Mouse (Mus musculus): ENCODE results near the gene Snrpd2. TPM values are rescaled to one million over a fixed set of nuclear protein-coding genes. Genes with fewer than 3 reads are reported as not detected.

Gene Snrpd2
- polyA plus RNA-seq, 2 experiments, result 143 to 151 TPM

DNA sequence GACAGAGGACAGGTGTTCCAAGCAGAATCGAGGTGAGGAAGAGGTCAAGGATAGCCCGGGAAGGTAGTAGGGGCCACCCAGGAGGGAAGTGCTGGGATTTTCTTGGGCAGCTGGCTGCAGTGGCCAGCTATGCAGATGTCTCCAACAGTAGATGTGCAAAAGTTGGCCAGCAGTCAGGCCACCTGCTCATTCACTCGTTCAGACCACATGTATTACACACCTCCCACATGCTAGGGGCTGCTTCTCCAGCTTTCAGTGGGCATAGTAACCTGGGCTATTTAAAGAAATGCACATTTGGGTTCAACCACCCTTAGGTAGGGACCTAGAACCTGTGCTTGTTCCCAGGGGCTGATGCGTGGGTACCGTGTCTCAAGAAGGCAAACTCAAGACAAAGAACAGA, 21.8 kb upstream of the Snrpd2 start:
- Histone ChIP-seq H3K4me3 (replicated peaks; ENCODE audit: low read length) (no peak overlapping the region), H3K4me1 (ENCODE audit: control insufficient read depth, insufficient read depth, low read length) (peaks cover 9% of the 10 kb centered on the region; the same call in 1 of the 2 replicates), H3K27ac (replicated peaks; ENCODE audit: low read depth, low read length) (no peak overlapping the region), H3K27me3 (ENCODE audit: control insufficient read depth, insufficient read depth, low read length) (no peaks in the 10 kb centered on the region), H3K36me3 (ENCODE audit: control insufficient read depth, insufficient read depth, low read length) (0 out of 2 replicates have a peak, but pooled peaks cover 6% of the 10 kb centered on the region), H3K9ac (ENCODE audit: low read depth, low read length, severe bottlenecking) (no peak overlapping the region), H3K4me2 (replicated peaks; ENCODE audit: low read depth, low read length, severe bottlenecking) (no peak overlapping the region), H3K9me3 (ENCODE audit: control insufficient read depth, low read length) (no peaks in the 10 kb centered on the region)
- WGBS, result 88% methylated on average over 5 of the region's 5 CpGs
- no peak for TF ChIP-seq POLR2A (IDR thresholded peaks at IDR 0.05; ENCODE audit: borderline replicate concordance, extremely low read depth, insufficient read depth, insufficient read length)
- DNase-seq (ENCODE audit: low spot score) (no peak), ATAC-seq (ENCODE audit: low FRiP score, low read depth) (no peak)

DNA sequence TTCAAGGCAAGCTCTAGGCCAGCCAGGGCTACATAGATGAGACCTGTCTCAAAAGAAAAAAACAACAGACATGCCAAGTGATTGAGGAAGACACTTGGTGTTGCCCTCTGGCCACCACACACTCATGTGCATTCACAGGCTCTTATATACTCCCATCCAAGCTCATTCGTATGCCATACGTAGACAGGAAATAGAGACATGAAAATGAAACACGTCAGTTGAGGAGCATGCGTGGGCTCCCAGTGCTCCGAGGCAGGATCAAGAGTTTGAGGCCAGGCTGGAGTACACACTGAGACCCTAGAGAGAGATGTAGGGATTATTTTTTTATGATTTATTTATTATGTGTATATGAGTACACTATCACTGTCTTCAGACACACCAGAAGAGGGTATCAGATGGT, 20.1 kb upstream of the Snrpd2 start:
- H3K4me1 ChIP-seq (ENCODE audit: control insufficient read depth, insufficient read depth, low read length), result peaks cover 9% of the 10 kb centered on the region; the same call in 1 of the 2 replicates
- no peak for DNase-seq (ENCODE audit: low spot score)
- no peaks in the 10 kb centered on the region for H3K9me3 ChIP-seq (ENCODE audit: control insufficient read depth, low read length)
- H3K4me2 ChIP-seq (replicated peaks; ENCODE audit: low read depth, low read length, severe bottlenecking), result no peak overlapping the region
- no peak for TF ChIP-seq POLR2A (IDR thresholded peaks at IDR 0.05; ENCODE audit: borderline replicate concordance, extremely low read depth, insufficient read depth, insufficient read length)
- H3K4me3 ChIP-seq (replicated peaks; ENCODE audit: low read length), result no peak overlapping the region
- 98% methylated on average over 5 of the region's 5 CpGs for WGBS
- 0 out of 2 replicates have a peak, but pooled peaks cover 6% of the 10 kb centered on the region for H3K36me3 ChIP-seq (ENCODE audit: control insufficient read depth, insufficient read depth, low read length)
- H3K27ac ChIP-seq (replicated peaks; ENCODE audit: low read depth, low read length), result no peak overlapping the region
- H3K9ac ChIP-seq (ENCODE audit: low read depth, low read length, severe bottlenecking), result no peak overlapping the region
- no peaks in the 10 kb centered on the region for H3K27me3 ChIP-seq (ENCODE audit: control insufficient read depth, insufficient read depth, low read length)
- ATAC-seq (ENCODE audit: low FRiP score, low read depth), result no peak

DNA sequence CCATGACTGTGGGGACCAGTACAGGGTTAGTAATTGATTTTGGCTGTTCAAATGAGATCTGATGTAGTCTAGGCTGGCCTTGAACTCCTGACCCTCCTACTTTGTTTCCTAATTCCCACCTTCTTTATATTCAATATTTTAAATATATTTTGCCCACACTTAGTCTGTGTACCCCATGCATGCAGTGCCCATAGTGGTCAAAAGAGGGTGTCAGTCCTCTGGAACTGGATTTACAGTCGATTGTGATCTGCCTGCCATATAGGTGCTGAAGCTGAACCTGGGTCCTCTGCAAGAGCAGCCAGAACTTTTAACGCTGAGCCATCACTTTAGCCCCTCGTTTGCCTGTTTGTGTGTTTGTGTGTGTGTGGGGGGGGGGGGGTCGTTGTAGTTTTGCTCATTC, 18.9 kb upstream of the Snrpd2 start:
- ATAC-seq (ENCODE audit: low FRiP score, low read depth), result no peak
- H3K4me2 ChIP-seq (replicated peaks; ENCODE audit: low read depth, low read length, severe bottlenecking), result peak overlapping the region; percentile 66
- peak overlapping the region; percentile 22 for H3K9ac ChIP-seq (ENCODE audit: low read depth, low read length, severe bottlenecking)
- 26% methylated on average over 4 of the region's 4 CpGs for WGBS
- TF ChIP-seq POLR2A (IDR thresholded peaks at IDR 0.05; ENCODE audit: borderline replicate concordance, extremely low read depth, insufficient read depth, insufficient read length), result no peak
- peaks cover 9% of the 10 kb centered on the region; the same call in 1 of the 2 replicates for H3K4me1 ChIP-seq (ENCODE audit: control insufficient read depth, insufficient read depth, low read length)
- H3K9me3 ChIP-seq (ENCODE audit: control insufficient read depth, low read length), result no peaks in the 10 kb centered on the region
- H3K4me3 ChIP-seq (replicated peaks; ENCODE audit: low read length), result peak overlapping the region; percentile 43
- H3K27ac ChIP-seq (replicated peaks; ENCODE audit: low read depth, low read length), result peak overlapping the region; percentile 44; the same call in 1 of the 2 replicates
- peaks cover 11% of the 10 kb centered on the region for H3K36me3 ChIP-seq (ENCODE audit: control insufficient read depth, insufficient read depth, low read length)
- no peak for DNase-seq (ENCODE audit: low spot score)
- no peaks in the 10 kb centered on the region for H3K27me3 ChIP-seq (ENCODE audit: control insufficient read depth, insufficient read depth, low read length)

DNA sequence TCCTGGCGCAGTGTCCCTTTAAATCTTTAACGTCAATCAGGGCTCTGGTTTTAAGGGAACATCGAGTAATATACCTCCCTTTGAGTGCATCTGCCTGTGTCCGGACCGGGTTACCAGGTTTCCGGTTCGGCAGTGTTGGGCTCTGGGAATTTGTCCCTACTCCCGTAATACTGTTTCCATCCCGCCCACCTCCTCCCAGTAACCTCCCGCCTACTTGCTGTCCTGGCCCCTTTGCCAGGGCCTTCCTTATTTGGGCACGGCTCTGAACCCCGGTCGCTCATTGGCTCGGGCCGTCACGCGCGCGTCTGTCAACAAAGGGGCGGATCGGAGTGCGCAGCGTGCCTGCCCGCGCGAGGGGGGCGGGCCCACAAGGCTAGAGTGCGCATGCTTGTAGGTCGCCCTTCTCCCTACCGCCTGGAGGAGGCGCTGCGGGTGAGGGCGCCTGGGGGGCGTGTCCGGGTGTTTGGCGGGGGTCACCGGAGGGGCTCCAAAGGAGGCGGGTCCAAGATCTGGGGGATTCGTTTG, 18.1 kb upstream of the Snrpd2 start:
- Histone ChIP-seq H3K4me2 (replicated peaks; ENCODE audit: low read depth, low read length, severe bottlenecking) (peak overlapping the region; percentile 66), H3K9ac (ENCODE audit: low read depth, low read length, severe bottlenecking) (peak overlapping the region; percentile 47), H3K9me3 (ENCODE audit: control insufficient read depth, low read length) (no peaks in the 10 kb centered on the region), H3K4me1 (ENCODE audit: control insufficient read depth, insufficient read depth, low read length) (peaks cover 9% of the 10 kb centered on the region; the same call in 1 of the 2 replicates), H3K4me3 (replicated peaks; ENCODE audit: low read length) (peak overlapping the region; percentile 43), H3K27ac (replicated peaks; ENCODE audit: low read depth, low read length) (peak overlapping the region; percentile 68), H3K27me3 (ENCODE audit: control insufficient read depth, insufficient read depth, low read length) (no peaks in the 10 kb centered on the region), H3K36me3 (ENCODE audit: control insufficient read depth, insufficient read depth, low read length) (peaks cover 17% of the 10 kb centered on the region)
- peak; percentile 98 for DNase-seq (ENCODE audit: low spot score)
- under 1% methylated on average over 39 of the region's 39 CpGs for WGBS
- TF ChIP-seq POLR2A (IDR thresholded peaks at IDR 0.05; ENCODE audit: borderline replicate concordance, extremely low read depth, insufficient read depth, insufficient read length), result no peak
- peak; percentile 99 for ATAC-seq (ENCODE audit: low FRiP score, low read depth)

DNA sequence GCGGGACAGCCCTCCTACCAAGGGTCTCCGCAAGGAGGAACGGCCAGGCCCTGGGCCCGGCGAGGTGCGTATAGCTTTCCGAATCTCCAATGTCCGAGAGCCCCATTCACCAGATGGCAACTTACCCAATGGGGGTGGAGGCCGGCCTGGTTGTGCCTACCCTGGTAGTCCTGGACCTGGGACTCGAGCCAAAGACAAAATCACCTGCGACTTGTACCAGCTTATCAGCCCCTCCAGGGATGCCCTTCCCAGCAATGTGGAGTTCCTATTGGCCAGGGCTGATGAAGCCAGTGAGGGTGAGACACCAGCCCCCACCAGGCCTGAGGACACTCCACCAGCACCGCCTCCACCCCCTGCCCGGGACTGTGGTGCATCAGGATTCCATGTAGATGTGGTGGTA, 13.4 kb upstream of the Snrpd2 start:
- Histone ChIP-seq H3K27ac (replicated peaks; ENCODE audit: low read depth, low read length) (no peak overlapping the region), H3K4me2 (replicated peaks; ENCODE audit: low read depth, low read length, severe bottlenecking) (no peak overlapping the region), H3K36me3 (ENCODE audit: control insufficient read depth, insufficient read depth, low read length) (peaks cover 55% of the 10 kb centered on the region), H3K4me3 (replicated peaks; ENCODE audit: low read length) (no peak overlapping the region), H3K9ac (ENCODE audit: low read depth, low read length, severe bottlenecking) (no peak overlapping the region), H3K27me3 (ENCODE audit: control insufficient read depth, insufficient read depth, low read length) (no peaks in the 10 kb centered on the region), H3K9me3 (ENCODE audit: control insufficient read depth, low read length) (no peaks in the 10 kb centered on the region), H3K4me1 (ENCODE audit: control insufficient read depth, insufficient read depth, low read length) (peaks cover 5% of the 10 kb centered on the region; the same call in 1 of the 2 replicates)
- TF ChIP-seq POLR2A (IDR thresholded peaks at IDR 0.05; ENCODE audit: borderline replicate concordance, extremely low read depth, insufficient read depth, insufficient read length), result no peak
- DNase-seq (ENCODE audit: low spot score) (no peak), ATAC-seq (ENCODE audit: low FRiP score, low read depth) (no peak)
- 97% methylated on average over 13 of the region's 13 CpGs for WGBS
